Mouse (Mus musculus) liver, embryonic 14.5 days (tissue): Measurements from ENCODE around the gene Jtb.

Source experiments
- CTCF ChIP-seq: IDR thresholded peaks from 2 replicates; pipeline ENCODE4 v1.5.1; 2016; ENCODE audit warnings: antibody characterized with exemption, low read depth, control low read depth
- EP300 ChIP-seq: IDR thresholded peaks from 2 replicates; pipeline ENCODE4 v1.6.1; 2016; ENCODE audit warnings: antibody characterized with exemption, low read depth

DNA sequence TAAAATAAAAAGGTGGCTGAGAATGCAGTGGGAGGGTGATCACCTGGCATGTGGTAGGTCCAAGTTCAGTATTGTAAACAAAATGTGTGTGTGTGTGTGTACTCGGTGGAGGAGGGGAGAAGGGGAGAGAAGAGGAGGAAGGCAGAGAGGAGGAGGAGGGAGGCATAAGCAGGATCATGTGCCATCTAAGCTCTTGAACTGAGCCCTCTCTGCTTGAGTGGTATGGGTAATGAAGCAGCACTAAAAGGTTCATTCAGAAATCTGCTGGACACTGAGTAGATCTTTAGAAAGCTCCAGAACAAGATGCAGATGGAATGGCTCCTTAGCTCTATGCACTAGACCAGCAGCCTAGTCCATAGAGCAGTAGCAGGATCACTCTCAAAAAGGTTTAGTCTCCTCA lies 28.5 kb upstream of the Jtb start:
- TF ChIP-seq EP300 (no peak), CTCF (no peak)
